Mouse (Mus musculus) left cerebral cortex, postnatal 36 days (tissue): Measurements from ENCODE around the gene Scaf11. TPM values are rescaled to one million over a fixed set of nuclear protein-coding genes. Genes with fewer than 3 reads are reported as not detected.

Experiments
- microRNA-seq: library from miRNA; unstranded; fragments of <30 nt; microRNA quantifications from one replicate; pipeline ENCODE4 v1.2.0, GENCODE M21; 2022
- total RNA-seq, 2 experiments: library from RNA; stranded (reverse); gene quantifications; 2 replicates each; pipeline ENCODE4 v1.2.3; 2021

Gene Scaf11
- total RNA-seq, 2 experiments from 2014 or later = 49.7 to 51.0 TPM

Small RNAs within 50 kb of the gene (microRNA-seq; reads per million reads assigned to microRNA genes)
- not detected for gene Gm25397

Other genes starting within 250 kb of the Scaf11 start
- 10 to 100 TPM; 32.0 to 38.6 TPM for gene Arid2, start 173.3 kb downstream of the Scaf11 start, total RNA-seq
- 100 to 1,000 TPM; 103 TPM for gene Slc38a1, start 182.1 kb upstream of the Scaf11 start, total RNA-seq
- gene Slc38a2, start 238.9 kb upstream of the Scaf11 start, total RNA-seq = 10 to 100 TPM; 76.0 to 96.7 TPM